Mouse (Mus musculus) cerebellum, adult 9-10 months (tissue): ENCODE results near the gene Kdelc1.
A peak's percentile ranks its signal among the peaks of the same experiment; 100 is the strongest.

Source experiments
- DNase-seq: peaks from one replicate; pipeline ENCODE4 v3.0.0; 2022

Gene Kdelc1

DNA sequence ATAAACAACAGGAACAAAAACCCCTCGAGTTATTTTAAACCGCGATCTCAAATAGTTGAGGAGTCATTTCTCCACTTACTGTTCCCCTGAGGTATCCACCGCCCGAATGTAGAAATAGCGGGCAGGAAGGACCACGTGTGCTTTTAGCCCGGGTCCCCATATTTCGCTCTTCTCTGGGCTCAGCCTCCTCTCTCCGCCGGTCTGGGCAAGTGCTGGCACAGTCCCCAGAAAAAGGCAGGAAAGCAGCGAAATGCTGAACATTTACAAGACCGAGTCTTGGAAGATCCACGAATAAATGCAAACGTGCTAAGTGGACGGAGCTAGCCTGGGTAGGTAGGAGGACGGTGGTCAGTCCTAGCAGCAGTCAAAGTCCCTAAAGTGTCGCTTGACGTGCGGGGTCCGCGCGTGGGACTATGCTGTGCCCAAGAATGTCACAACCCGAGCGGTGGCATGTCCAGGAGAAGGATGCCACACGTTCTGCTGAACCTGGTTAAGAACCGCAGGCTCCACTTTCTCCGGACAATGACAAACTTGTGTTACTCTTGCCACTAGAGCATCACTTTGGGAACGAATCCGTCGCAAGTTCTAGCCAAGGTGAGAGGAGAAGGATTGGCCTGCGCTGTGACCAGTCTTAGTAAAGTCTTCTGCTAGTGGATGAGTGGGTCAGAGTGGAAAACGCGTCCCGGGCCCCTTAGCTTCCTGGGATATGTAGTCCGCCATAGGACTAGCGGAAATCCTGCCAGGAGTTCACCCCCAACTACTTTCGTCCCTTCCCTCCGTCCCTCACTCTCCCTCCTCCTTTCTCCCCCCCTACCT, at the start of gene Kdelc1, which contains the start of gene Bivm:
Kdelc1 (minus strand) TSS at position 570 of the 816 bp plus-strand sequence.
Bivm (plus strand) TSS at position 719 of the 816 bp plus-strand sequence.
- DNase-seq, result peak; percentile 95

DNA sequence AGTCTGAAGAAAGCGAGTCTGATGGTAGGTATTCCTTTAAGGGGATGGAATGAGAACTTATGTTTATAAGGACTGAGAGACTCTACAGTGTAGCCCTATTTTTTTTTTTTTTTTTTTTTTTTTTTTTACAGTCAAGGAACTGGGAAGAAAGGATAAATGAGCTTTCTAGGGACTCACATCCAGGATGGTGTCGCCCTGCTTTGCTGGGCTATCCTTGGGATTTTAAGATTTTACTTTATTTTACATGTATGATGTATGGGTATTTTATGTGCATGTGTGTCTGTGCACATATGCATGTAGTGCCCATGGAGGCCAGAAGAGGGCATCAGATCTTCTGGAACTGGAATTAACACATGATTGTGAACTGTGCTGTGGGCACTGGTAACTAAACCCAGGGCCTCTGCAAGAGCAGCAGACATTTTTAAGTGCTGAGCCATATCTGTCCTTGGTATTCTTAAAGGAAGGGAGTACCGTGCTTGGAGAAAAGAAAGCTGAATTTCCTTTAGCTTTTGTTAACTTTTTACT, 49.3 kb upstream of the Kdelc1 start:
- no peak for DNase-seq

DNA sequence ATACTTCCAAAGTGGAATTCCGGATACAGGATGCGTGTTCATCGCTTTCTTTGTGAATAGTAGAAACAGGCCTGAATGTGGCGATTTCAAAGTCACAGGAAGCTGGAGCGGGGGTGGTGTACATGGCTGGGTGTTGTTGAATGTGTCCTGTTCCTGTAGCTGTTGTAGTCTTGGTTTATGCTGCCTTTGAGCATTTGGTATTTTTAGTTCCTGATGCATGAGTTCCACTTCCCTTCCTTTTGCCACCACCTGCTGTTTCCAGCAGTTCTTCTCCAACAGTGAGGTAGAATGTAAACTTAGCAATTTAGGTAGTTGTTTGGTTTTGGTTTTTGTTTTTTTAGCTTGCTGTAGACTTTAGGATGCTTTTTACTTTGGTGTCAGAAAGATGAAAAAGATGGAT, 43.8 kb upstream of the Kdelc1 start:
- no peak for DNase-seq

DNA sequence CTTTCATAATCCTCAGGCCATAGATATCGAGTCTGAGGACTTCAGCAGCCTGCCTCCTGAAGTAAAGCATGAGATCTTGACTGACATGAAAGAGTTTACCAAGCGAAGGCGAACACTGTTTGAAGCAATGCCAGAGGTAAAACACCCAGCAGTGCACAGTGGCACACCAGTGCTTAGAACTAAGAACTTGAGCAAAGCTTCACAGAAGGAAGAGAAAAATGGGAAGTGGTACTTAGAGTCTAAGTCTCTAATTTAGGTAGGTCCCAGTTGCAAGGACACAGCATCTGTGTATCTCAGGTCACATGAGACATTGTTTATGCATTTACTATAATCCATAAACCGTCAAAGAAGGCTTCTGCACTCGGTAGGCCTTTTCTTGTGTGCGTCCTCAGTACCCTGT, 43.2 kb upstream of the Kdelc1 start:
- DNase-seq, result no peak

- no peak for DNase-seq
These were observed 39.7 kb upstream of the Kdelc1 start for GRCm38 (mm10) chr1:44158317-44158716.

DNA sequence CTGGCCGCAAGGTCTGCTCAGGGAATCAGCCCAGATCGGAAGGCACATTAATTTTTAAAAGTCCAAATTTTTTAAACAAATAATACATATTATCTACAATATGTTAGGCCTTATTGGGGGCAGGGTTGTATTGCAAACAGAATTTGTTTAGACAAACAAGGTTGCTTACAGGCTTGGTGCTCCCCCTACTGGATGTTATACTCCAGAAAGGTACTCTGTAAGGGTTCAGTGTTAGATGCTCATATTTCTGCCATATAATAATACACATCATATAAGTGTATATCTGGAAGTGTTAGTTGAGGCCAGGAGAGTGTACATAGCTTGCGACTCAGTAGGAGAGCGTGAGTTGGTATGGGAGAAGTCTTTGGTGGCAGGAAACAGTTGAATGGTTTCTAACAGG, 36.7 kb upstream of the Kdelc1 start:
- peak; percentile 18 for DNase-seq

DNA sequence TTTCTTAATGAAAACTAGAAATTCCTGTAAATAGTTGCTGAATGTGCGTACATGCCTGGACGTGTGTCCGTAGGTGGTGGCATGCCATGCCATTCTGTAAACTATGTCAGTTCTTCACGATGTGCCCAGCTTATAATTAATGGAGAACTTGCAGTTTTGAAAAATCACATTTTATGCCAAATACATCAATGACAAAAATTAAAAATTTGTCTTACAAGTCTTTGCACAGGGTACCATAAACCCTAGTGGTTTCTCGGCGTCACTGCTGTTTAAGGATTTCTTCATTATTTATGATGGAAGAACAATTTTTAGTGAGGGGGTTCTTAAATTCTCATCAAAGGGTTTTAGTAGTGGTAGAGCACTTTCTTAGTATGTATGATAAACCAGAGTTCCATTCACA, 30.1 kb upstream of the Kdelc1 start:
- DNase-seq, result no peak

DNA sequence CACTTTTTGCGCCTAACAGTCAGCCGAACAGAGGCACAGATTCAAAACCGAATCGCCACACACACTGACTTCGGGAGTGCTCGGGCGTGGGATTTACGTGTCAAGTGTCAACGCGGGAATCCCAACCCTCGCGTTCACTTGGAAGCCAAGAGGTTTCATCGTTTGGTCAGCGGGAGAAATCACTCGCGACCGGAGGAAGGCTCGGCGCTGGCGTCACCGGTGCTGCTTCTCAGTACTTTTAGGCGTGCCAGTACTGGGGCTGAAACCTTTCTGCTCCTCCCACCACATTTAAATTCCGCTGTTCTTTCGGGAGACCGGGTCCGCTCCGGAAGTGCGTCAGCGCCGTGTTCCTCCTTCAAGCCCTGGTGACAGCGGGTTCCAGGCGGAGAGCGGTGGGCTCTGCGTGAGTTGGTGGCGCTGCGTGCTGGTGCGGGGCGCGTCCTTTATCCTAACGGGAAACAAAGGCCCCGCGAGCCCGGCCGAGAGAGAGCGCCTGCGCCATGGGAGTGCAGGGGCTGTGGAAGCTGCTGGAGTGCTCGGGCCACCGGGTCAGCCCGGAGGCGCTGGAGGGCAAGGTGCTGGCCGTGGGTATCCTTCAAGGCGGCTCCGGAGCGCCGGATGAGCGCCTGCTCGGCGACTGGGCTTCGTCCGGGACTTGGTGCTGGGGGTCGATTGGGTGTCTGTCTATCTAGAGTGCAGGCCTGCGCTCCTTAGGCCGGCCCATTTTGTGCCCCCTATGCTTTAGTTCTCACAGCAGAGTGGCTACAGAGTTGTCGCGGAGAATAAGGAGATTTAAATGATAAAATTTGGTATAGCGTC, 29.2 kb upstream of the Kdelc1 start, which contains the start of gene Ercc5:
Ercc5 (plus strand) TSS at position 182 of the 819 bp plus-strand sequence.
- DNase-seq, result peak; percentile 84

DNA sequence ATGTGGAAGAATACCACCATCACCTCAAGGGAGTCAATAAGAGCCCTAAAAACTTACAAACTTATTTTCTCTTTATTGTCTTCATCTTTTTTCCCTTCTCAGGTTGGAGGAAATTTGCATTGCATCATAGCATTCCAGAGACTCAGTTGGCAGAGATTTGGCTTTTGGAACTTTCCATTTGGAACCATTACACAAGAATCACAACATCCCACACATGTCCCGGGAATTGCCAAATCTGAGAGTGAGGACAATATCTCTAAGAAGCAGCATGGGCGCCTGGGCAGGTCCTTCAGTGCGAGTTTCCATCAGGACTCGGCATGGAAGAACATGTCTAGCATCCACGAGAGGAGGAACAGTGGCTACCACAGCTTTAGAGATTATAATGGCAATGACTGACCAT, 24.1 kb upstream of the Kdelc1 start:
- no peak for DNase-seq

DNA sequence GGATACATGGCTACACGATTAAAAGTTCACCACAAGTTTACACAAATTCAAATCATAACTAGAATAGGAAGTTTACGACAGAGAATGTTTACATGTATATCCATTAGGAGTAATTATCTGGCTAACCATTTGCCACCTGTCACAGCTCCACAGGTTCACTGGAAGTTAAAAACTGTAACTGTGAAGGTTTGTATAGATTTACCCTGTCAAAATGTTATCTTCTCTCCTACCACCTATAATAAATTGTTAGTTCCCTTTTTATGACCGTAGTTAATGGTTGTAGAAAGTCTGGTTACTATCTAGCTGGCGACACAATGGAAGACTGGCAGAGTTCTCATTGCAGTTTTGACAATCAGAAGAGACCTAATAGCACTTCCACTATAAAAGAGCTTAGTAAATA, 21.6 kb upstream of the Kdelc1 start:
- no peak for DNase-seq

DNA sequence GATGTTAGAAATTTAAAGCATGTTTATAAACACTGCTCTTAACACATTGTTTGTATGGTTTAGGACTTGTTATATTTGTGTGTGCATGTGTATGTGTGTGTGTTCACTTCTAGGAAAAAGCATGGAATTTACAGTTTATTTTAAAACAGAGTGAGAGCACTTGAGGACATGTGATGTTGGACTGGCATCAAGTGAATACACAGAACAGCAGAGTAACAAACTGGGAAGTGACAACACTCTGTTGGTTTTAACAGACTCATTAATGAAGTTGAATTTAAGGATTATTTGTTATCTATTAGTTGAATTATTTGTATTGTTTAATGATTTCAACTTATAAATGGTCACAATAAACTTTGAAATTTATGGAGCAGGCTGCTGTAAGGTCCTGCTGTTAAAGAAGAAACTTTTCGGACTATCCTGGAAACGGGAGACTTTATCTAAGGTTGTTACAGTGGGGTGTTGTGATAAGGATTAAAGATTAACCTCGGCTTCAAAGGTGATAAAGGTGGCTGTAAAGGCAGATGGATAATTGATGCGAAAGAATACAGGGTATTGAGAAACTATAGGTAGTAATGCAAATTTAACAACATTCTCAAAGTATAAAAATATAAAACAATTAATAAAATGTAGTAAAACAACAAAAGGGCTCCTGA, 11.4 kb upstream of the Kdelc1 start:
- DNase-seq, result no peak

- DNase-seq, result no peak
These were observed 7.0 kb upstream of the Kdelc1 start for GRCm38 (mm10) chr1:44125590-44125989.

DNA sequence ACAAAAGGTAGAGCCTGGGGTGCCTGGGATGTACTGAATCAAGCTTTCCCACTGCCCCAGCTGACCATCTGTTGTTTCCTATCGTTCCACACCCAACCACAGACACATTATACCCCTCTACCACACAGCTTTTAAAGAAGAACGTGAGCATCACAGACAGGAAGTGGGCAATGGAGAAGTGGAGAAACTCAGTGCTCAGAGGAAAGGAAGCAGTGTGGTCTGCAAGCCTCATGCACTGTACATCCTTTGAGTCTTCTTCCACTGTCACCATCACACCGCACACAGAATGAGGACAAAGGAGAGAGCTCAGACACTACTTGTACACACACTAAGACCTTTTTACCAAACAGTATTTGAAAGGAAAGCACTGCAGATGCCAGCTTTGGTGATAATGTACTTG, 3.6 kb upstream of the Kdelc1 start:
- DNase-seq, result no peak

DNA sequence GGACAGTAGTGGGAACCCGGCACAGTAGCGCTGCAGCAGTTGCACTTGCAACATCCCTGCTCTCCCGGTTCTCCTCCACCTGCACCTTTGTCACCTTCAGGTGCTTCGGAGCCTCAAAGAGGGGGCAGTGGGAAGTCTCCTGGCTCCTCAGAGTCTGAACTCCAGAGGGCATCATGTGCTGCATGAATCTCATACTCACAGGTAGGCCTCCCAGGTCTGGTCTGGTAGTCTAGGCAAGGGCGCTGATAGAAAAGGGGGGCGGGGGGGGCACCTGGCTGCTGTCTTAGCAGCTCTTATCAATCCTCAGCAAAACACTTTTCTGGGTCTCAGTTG, 1.4 kb upstream of the Kdelc1 start:
- DNase-seq, result no peak

- peak; percentile 85 for DNase-seq
These were observed 829 bp upstream of the Kdelc1 start for GRCm38 (mm10) chr1:44119201-44120073.

- peak; percentile 22 for DNase-seq
These were observed 1.0 kb downstream of the Kdelc1 start for GRCm38 (mm10) chr1:44117571-44117970.

DNA sequence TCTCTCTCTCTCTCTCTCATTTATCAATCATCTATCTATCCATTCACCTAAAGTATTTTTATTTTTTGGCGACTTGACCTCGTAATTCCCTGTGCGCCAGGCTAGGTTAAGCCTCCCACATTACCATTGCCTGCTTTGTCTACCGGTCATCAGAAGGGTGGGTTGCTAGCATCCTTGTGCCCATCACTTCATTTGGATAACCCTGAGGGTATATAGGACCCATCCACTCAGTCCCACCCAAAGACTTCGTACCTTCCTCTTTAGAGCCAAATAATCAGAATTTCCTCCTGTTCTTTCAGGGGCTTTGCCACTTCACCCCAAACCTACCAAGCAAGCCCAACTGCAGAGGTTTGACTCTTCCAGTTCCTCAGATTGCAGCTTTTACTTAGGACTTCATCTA, 15.7 kb downstream of the Kdelc1 start:
- peak; percentile 45 for DNase-seq

GRCm38 (mm10) chr1:44102259-44102717, 16.3 kb downstream of the Kdelc1 start, which contains the start of gene Tex30:
Gene Tex30, minus strand, starts transcription at chr1:44102441.
- peak; percentile 89 for DNase-seq

GRCm38 (mm10) chr1:44101448-44102225, 17.0 kb downstream of the Kdelc1 start:
- DNase-seq, result peak; percentile 65

- peak; percentile 26 for DNase-seq
These were observed 54.0 kb downstream of the Kdelc1 start for GRCm38 (mm10) chr1:44064625-44065024.

DNA sequence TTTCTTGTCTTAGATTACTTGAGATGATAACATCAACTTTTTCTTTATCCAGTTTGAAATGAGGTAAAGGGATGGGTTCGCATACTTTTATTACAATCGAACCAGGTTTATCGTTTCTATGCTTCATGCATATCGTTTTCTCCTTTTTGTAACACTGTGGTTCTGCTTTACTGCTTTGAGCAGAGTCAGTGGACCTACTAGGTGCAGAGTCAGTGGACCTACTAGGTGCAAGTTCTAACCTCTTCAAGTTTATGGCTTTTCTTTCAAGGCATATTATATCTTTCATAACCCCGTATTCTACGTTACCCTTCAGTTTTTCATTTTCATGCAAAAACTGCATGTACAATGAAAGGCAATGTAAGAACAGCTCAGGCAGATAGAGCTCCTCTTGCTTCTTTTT, 55.2 kb downstream of the Kdelc1 start:
- DNase-seq, result no peak
